Mouse (Mus musculus) hindbrain, embryonic 12.5 days (tissue): ENCODE measurements around the gene Gm49601. TPM values are rescaled to one million over a fixed set of nuclear protein-coding genes. Genes with fewer than 3 reads are reported as not detected.

Experiments used
- ATAC-seq: fragments of 200-750 bp; cut with Nextera tagmentation; 2 replicates; pipeline ENCODE4 v1.8.0; 2017; ENCODE audit warnings: moderate TSS enrichment; ENCODE audit not compliant: low FRiP score
- H3K27ac ChIP-seq: fragments of 300-500 bp; sonication (generic); 2 replicates; pipeline ENCODE4 v1.5.1; 2016; ENCODE audit warnings: mild to moderate bottlenecking
- H3K27me3 ChIP-seq: fragments of 300-500 bp; sonication (generic); 2 replicates; pipeline ENCODE4 v1.6.1; 2016; ENCODE audit warnings: mild to moderate bottlenecking
- H3K36me3 ChIP-seq: fragments of 300-500 bp; sonication (generic); 2 replicates; pipeline ENCODE4 v1.6.1; 2016; ENCODE audit warnings: mild to moderate bottlenecking
- H3K4me1 ChIP-seq: fragments of 300-500 bp; sonication (generic); 2 replicates; pipeline ENCODE4 v1.6.1; 2016
- H3K4me2 ChIP-seq: fragments of 300-500 bp; sonication (generic); replicated peaks from 2 replicates; pipeline ENCODE4 v1.6.1; 2016; ENCODE audit warnings: mild to moderate bottlenecking
- H3K4me3 ChIP-seq: fragments of 300-500 bp; sonication (generic); 2 replicates; pipeline ENCODE4 v1.5.1; 2016; ENCODE audit warnings: mild to moderate bottlenecking
- H3K9ac ChIP-seq: fragments of 300-500 bp; sonication (generic); 2 replicates; pipeline ENCODE4 v1.6.1; 2016; ENCODE audit warnings: mild to moderate bottlenecking, moderate library complexity
- H3K9me3 ChIP-seq: fragments of 300-500 bp; sonication (generic); replicated peaks from 2 replicates; pipeline ENCODE4 v1.6.1; 2016; ENCODE audit warnings: mild to moderate bottlenecking
- WGBS: fragments of 180-500 bp; shearing (Covaris S2); methylation state at CpG from one replicate; pipeline ENCODE4 v1.1.7; 2016; 5-methylcytosine and 5-hydroxymethylcytosine counted together
- polyA plus RNA-seq: library from polyadenylated mRNA; unstranded; fragments of >200 nt; fragmentation: Nextera tagmentation; extraction: Ambion mirVana; gene quantifications from 2 replicates; pipeline ENCODE4 v1.2.1, GENCODE M21; 2016

The Gm49601 gene
- polyA plus RNA-seq, 1 experiment from 2014 or later: 12.6 TPM

GRCm38 (mm10) chr16:18628206-18628947 is 2.1 kb upstream of the Gm49601 start:
- 55% methylated on average over 7 of the region's 7 CpGs for WGBS
- Histone ChIP-seq H3K9me3 (no peaks in the 10 kb centered on the region), H3K4me3 (peak overlapping the region; percentile 89), H3K9ac (peak overlapping the region; percentile 93), H3K27ac (peak overlapping the region; percentile 93), H3K4me1 (peaks cover 31% of the 10 kb centered on the region), H3K36me3 (peaks cover 21% of the 10 kb centered on the region), H3K27me3 (peaks cover 49% of the 10 kb centered on the region), H3K4me2 (peak overlapping the region; percentile 90)
- peak; percentile 17; the same call in 1 of the 2 replicates for ATAC-seq

GRCm38 (mm10) chr16:18627163-18627562 is 936 bp upstream of the Gm49601 start:
- Histone ChIP-seq H3K4me2 (peak overlapping the region; percentile 90), H3K4me3 (peak overlapping the region; percentile 50; the same call in 1 of the 2 replicates), H3K4me1 (peaks cover 31% of the 10 kb centered on the region), H3K36me3 (peaks cover 34% of the 10 kb centered on the region), H3K9me3 (no peaks in the 10 kb centered on the region), H3K27ac (no peak overlapping the region), H3K27me3 (peaks cover 61% of the 10 kb centered on the region), H3K9ac (0 out of 2 replicates have a peak overlapping the region, but pooled peaks have one; percentile 93)
- no peak for ATAC-seq
- WGBS: 41% methylated on average over 3 of the region's 3 CpGs

- Histone ChIP-seq H3K4me3 (peak overlapping the region; percentile 50), H3K4me1 (peaks cover 40% of the 10 kb centered on the region), H3K36me3 (peaks cover 36% of the 10 kb centered on the region), H3K27ac (no peak overlapping the region), H3K27me3 (peaks cover 74% of the 10 kb centered on the region), H3K9me3 (no peaks in the 10 kb centered on the region), H3K4me2 (peak overlapping the region; percentile 90), H3K9ac (peak overlapping the region; percentile 73)
- no peak for ATAC-seq
- 11% methylated on average over 26 of the region's 26 CpGs for WGBS
Measured at GRCm38 (mm10) chr16:18625791-18626311, 376 bp downstream of the Gm49601 start.

- peaks cover 36% of the 10 kb centered on the region for H3K36me3 ChIP-seq
- no peak for ATAC-seq
- WGBS: 40% methylated on average over 14 of the region's 14 CpGs
- no peak overlapping the region for H3K27ac ChIP-seq
- H3K4me3 ChIP-seq: no peak overlapping the region
- peaks cover 82% of the 10 kb centered on the region for H3K27me3 ChIP-seq
- peaks cover 45% of the 10 kb centered on the region for H3K4me1 ChIP-seq
- no peak overlapping the region for H3K9ac ChIP-seq
- H3K9me3 ChIP-seq: no peaks in the 10 kb centered on the region
- H3K4me2 ChIP-seq: no peak overlapping the region
Measured at GRCm38 (mm10) chr16:18625097-18625496, 1.1 kb downstream of the Gm49601 start.

GRCm38 (mm10) chr16:18624641-18625040 is 1.6 kb downstream of the Gm49601 start:
- Histone ChIP-seq H3K27me3 (peaks cover 86% of the 10 kb centered on the region), H3K4me3 (no peak overlapping the region), H3K36me3 (peaks cover 36% of the 10 kb centered on the region), H3K9ac (no peak overlapping the region), H3K4me1 (peaks cover 45% of the 10 kb centered on the region), H3K4me2 (no peak overlapping the region), H3K9me3 (no peaks in the 10 kb centered on the region), H3K27ac (no peak overlapping the region)
- 25% methylated on average over 15 of the region's 15 CpGs for WGBS
- no peak for ATAC-seq

GRCm38 (mm10) chr16:18623751-18624540 is 2.3 kb downstream of the Gm49601 start:
- no peak overlapping the region for H3K9ac ChIP-seq
- H3K36me3 ChIP-seq: peaks cover 36% of the 10 kb centered on the region
- no peak overlapping the region for H3K27ac ChIP-seq
- no peak overlapping the region for H3K4me3 ChIP-seq
- whole genome bisulfite sequencing: 39% methylated on average over 15 of the region's 15 CpGs
- H3K4me1 ChIP-seq: peaks cover 44% of the 10 kb centered on the region
- no peaks in the 10 kb centered on the region for H3K9me3 ChIP-seq
- H3K4me2 ChIP-seq: no peak overlapping the region
- peaks cover 93% of the 10 kb centered on the region for H3K27me3 ChIP-seq
- no peak for ATAC-seq

GRCm38 (mm10) chr16:18622916-18623750 is 3.1 kb downstream of the Gm49601 start:
- Histone ChIP-seq H3K36me3 (peaks cover 36% of the 10 kb centered on the region), H3K27ac (no peak overlapping the region), H3K4me2 (no peak overlapping the region), H3K27me3 (peaks cover 100% of the 10 kb centered on the region), H3K4me1 (peaks cover 36% of the 10 kb centered on the region), H3K9ac (no peak overlapping the region), H3K9me3 (no peaks in the 10 kb centered on the region), H3K4me3 (no peak overlapping the region)
- ATAC-seq: no peak
- WGBS: 32% methylated on average over 29 of the region's 29 CpGs

- no peak within 1 kb of the TSS for H3K27ac ChIP-seq
- peak within 1 kb of the TSS; percentile 80 for H3K4me2 ChIP-seq
- peaks cover 36% of the 10 kb centered on the region for H3K36me3 ChIP-seq
- H3K4me1 ChIP-seq: peaks cover 31% of the 10 kb centered on the region
- 0 out of 2 replicates have a peak within 1 kb of the TSS, but pooled peaks have one; percentile 47 for H3K9ac ChIP-seq
- peaks cover 97% of the 10 kb centered on the region for H3K27me3 ChIP-seq
- ATAC-seq: no peak
- 5% methylated on average over 17 of the region's 17 CpGs for WGBS
- H3K4me3 ChIP-seq: peak within 1 kb of the TSS; percentile 42
- H3K9me3 ChIP-seq: no peaks in the 10 kb centered on the region
Measured at GRCm38 (mm10) chr16:18622019-18622418, 4.2 kb downstream of the Gm49601 start, which contains the start of gene Gp1bb. TSS of gene Gp1bb (minus strand) at chr16:18622403.

GRCm38 (mm10) chr16:18621362-18622001 is 4.7 kb downstream of the Gm49601 start:
- 3% methylated on average over 38 of the region's 38 CpGs for WGBS
- H3K9ac ChIP-seq: peak overlapping the region; percentile 47; the same call in 1 of the 2 replicates
- no peak for ATAC-seq
- no peaks in the 10 kb centered on the region for H3K9me3 ChIP-seq
- no peak overlapping the region for H3K27ac ChIP-seq
- peak overlapping the region; percentile 80 for H3K4me2 ChIP-seq
- peaks cover 97% of the 10 kb centered on the region for H3K27me3 ChIP-seq
- H3K4me3 ChIP-seq: peak overlapping the region; percentile 42
- H3K4me1 ChIP-seq: peaks cover 27% of the 10 kb centered on the region
- peaks cover 36% of the 10 kb centered on the region for H3K36me3 ChIP-seq

- Histone ChIP-seq H3K4me3 (peak overlapping the region; percentile 42), H3K9ac (peak overlapping the region; percentile 47), H3K27ac (no peak overlapping the region), H3K36me3 (peaks cover 36% of the 10 kb centered on the region), H3K9me3 (no peaks in the 10 kb centered on the region), H3K4me1 (peaks cover 20% of the 10 kb centered on the region), H3K4me2 (peak overlapping the region; percentile 80), H3K27me3 (peaks cover 95% of the 10 kb centered on the region)
- WGBS: 1% methylated on average over 57 of the region's 74 CpGs
- ATAC-seq: peak; percentile 21; the same call in 1 of the 2 replicates
Measured at GRCm38 (mm10) chr16:18620601-18621361, 5.4 kb downstream of the Gm49601 start.
